Mouse (Mus musculus) embryonic fibroblast, embryonic 13.5 days (primary cell): Measurements from ENCODE around the gene Prss29.

Experiments used
- CTCF ChIP-seq: IDR thresholded peaks from 2 replicates; pipeline ENCODE4 v1.5.1; 2011; ENCODE audit warnings: mild to moderate bottlenecking, control low read depth, low read length, moderate library complexity, borderline replicate concordance; ENCODE audit not compliant: insufficient read depth
- POLR2A ChIP-seq: IDR thresholded peaks from 2 replicates; pipeline ENCODE4 v1.6.1; 2011; ENCODE audit warnings: low read depth, mild to moderate bottlenecking, control low read depth, low read length, moderate library complexity

DNA sequence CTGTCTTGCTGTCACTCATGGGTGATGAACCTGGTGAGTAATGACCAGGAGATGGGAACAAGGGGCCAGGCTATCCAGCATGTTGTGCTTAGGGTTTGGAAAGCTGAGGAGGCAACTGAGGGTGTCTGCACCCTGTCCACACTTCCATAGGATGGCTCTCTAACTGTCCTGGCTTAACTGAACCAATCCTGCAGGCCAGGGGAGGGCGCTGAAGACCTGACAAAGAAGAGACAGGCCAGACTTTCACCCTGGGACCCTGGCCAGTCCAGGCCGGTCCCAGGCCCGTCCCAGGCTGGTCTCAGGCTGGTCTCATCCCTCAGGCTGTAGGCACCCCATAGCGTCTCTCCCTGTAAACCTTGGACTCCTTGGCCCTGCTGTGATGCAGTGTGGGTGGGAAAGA is 28.0 kb upstream of the Prss29 start:
- TF ChIP-seq CTCF = 0 out of 2 replicates have a peak, but pooled peaks have one; percentile 2
- no peak for TF ChIP-seq POLR2A
